Mouse (Mus musculus) bone marrow macrophage, adult 2 months (primary cell): ENCODE measurements around the gene Zc3h13.

Source experiments
- CTCF ChIP-seq: IDR thresholded peaks from 2 replicates; pipeline ENCODE4 v1.5.1; 2012; ENCODE audit warnings: low read depth, mild to moderate bottlenecking, low read length, moderate library complexity
- POLR2A ChIP-seq: IDR thresholded peaks from 2 replicates; pipeline ENCODE4 v1.6.1; 2012; ENCODE audit warnings: mild to moderate bottlenecking, low read depth, low read length, borderline replicate concordance

GRCm38 (mm10) chr14:75366741-75367140, 82.6 kb downstream of the Zc3h13 start:
- TF ChIP-seq CTCF (no peak), POLR2A (no peak)
